Mouse (Mus musculus): ENCODE data around the gene Dennd2c.

Gene Dennd2c

DNA sequence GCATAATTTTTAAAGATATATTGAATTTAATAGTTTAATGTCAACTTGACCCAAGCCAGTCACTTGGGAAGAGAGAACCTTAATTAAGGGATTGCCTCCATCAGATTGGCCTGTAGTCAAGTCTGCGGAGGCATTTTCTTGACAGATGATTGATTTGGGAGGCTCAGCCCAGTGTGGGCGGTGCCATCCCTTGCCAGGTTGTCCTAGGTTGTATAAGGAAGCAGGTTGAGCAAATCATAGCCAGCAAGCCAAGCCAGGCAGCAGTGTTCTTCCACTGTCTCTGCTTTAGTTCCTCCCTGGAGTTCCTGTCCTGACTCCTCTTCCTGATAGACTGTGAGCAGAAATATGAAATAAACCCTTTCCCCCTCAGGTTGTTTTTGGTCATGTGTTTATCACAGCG lies 21.2 kb downstream of the Dennd2c start:
- no peak for DNase-seq

DNA sequence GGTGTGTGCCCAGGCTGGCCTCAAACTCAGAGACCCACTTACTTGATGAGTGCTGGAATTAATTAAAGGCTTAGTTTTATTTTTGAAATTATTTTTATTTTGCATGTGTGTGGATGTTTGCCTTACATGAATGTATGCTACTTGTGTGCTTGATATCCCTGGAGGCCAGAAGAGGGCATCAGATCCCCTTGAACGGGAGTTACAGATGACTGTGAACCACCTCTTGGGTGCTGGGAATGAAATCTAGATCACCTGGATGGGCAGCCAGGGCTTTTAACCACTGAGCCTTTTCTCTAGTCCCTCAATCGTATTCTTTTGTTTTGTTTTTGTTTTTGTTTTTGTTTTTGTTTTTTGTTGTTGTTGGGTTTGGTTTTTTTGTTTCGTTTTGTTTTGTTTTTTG lies 23.7 kb downstream of the Dennd2c start:
- DNase-seq, result no peak

DNA sequence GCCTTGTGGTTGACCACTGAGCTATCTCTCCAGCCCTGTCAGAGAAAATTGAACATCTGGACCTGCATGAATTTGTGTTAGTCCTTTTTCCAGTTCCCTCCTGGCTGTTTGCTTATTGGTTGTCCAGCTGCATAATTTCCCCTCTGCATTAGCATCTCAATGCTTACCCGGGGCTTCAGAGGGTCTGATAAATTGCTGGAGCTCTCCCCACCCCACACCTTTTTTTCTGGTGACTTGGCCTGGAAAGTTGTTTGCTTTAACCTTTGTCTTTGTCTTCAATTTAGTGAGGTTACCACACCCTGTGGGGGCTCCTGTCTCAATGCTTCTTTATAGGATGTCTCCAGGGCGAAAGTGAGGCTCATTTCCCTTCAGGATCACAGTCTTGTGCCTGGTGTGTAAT lies 24.8 kb downstream of the Dennd2c start:
- no peak for DNase-seq

DNA sequence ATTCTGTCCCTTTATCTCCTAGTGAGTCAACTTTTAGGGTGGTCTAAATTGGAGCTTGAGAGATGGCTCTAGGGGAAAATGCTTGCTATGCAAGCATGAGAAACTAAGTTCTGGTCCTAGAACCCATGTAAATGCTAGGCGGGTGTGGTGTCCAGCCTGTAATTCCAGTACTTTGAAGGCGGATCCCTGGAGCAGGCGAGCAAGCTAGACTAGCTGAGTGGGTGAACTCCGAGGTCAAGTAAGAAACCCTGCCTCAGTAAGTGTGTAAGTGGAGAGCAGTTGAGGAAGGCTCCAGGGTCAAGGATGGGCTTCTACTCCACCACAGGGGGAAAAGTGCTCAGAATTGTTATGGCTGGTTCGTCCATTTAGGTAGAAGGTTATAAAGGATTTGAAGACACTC lies 25.3 kb downstream of the Dennd2c start:
- DNase-seq, result no peak

DNA sequence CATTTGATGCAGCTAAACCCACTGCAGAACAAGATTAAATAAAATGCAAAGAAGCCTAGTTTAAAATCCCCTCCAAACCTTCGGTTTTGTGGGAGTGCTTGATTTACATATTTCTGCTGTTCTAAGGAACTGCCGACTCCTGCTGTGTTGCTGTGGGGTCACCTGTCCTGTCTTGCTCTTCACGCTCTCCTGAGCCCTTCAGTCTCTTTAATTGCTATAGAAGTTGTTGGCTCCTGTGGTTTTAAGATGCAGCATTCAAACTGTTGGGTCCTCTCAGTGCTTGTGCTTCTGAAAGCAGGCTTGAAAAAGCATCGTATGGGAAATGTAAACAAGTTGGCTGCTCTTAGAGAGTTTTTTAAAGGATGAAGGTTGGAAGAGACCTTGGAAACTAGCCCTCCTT lies 25.8 kb downstream of the Dennd2c start:
- no peak for DNase-seq

DNA sequence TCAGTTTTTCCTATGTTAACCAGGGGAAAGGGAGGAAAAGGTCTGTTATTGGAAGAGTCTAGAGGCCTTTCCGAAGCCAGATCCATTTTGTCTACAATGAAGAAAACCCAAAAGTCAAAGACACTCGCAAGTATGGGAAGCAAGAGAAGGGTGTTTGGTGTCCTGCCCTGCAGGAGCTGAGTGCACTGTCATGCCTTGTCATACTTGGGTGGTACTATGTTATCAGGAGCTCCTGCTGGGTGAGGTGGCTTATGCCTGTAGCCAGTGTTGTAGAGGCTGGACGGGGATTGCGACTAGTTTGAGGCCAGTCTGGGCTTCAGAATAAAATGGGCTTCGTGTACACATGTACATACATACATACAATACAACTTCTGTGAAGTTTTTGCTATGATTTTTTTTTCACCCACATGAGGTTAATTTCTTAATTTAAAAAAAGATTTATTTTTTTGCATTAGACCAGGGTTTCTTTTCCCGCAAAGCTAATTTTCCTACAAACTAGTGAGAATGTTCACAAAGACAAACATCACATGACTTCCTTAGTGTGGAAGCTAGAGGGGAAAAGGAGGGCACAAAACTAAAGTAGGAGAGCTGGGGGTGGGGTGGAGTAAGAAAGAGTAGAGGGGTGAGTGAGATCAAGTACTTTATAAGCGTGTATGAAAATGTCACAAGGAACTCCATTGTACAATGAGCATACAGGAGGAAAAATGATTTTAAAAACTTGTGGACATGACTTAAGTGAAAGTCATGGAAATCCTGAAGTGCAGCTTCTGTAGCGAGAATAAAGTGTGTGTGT lies 27.2 kb downstream of the Dennd2c start:
- DNase-seq, result peak; percentile 92

DNA sequence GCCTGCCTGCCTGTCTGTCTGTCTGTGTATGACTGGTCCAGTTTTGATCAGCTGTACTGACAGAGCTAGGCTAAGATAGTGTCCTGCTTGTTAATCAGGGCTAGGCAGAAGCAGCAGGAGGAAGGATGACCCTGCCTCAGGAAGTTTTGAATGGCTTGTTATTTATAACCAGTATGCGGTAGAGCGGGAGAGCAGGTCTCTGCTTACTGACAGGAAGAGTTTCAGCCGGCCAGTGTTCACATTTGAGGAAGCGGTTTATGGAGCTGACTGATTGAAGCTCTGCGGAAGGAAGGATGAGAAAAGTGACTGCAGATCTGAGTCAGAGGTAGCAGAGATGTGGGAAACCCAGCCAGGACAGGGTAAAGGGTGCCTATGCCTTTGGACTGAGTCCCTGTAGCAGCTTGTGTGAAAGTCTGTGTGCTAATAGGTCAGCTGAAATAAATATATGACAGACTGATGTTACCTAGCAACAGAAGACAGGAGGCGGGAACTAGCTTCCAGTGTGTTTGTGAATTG lies 27.9 kb downstream of the Dennd2c start:
- peak; percentile 76 for DNase-seq

DNA sequence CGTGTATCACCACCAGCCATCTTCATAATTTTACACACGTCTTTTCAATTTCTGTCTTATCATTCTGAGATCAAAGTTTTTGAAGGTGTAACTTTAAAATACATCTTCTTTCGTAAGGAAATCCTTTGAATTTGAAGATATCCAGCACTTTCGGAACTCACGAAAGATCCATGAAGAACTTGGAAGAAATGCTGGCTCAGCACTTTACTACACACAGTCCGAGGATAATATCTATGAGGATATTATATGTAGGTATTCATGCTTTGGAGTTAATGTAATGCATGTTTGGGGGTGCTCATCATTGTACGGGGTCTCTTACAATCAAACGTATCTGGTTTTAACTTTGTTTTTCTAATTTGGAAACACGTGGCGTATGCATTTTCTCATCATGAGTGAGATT lies 30.7 kb downstream of the Dennd2c start:
- DNase-seq, result no peak

DNA sequence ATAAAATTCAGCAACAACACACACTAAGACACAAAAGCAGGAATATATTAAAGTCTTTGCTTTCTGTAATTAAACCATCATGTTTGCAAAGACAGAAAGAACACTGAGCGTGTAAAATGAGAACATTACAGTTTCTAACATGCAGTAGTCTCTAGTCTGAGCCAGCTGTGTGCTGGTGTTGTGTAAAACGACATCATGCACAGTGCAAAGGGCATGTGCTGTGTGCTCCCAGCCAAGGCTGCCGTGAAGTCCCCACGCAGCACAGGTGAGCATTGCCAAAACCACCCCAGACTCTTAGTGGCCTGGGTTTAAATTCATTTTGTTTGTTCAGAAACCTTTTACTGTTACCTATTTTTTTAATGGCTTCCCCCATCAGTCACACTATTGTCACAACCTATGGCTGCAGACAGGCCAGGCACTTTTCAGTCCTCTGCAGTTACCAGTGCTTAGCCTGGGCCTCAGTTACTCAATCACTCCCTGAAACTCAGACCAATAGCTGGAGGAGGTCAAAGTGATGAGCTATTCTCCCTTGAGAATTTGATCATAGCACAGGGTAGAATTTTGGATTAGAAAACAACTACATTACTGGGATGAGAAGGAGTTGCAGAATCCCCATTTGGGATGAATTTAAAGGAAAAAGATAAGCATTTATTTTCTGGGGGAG lies 34.1 kb downstream of the Dennd2c start:
- no peak for DNase-seq

DNA sequence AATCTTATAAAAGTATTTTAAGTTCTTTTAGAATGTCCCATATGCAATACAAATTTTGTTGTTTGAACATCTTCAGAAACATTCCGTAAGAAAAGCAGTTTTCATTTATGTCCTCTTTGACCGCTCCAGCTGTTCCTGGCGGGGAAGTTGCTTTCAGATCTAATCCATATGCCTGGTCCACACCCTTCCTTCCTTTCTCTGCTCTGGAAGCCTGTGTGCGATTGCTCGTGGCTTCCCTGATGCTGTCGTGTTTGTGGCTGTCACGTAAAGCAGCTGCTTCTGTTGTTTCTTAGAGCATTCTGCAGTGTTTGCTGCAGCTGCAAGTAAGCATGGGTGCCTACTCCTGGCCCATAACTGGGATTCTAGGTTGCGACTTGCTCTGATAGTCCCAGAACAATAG lies 36.6 kb downstream of the Dennd2c start:
- peak; percentile 24 for DNase-seq

DNA sequence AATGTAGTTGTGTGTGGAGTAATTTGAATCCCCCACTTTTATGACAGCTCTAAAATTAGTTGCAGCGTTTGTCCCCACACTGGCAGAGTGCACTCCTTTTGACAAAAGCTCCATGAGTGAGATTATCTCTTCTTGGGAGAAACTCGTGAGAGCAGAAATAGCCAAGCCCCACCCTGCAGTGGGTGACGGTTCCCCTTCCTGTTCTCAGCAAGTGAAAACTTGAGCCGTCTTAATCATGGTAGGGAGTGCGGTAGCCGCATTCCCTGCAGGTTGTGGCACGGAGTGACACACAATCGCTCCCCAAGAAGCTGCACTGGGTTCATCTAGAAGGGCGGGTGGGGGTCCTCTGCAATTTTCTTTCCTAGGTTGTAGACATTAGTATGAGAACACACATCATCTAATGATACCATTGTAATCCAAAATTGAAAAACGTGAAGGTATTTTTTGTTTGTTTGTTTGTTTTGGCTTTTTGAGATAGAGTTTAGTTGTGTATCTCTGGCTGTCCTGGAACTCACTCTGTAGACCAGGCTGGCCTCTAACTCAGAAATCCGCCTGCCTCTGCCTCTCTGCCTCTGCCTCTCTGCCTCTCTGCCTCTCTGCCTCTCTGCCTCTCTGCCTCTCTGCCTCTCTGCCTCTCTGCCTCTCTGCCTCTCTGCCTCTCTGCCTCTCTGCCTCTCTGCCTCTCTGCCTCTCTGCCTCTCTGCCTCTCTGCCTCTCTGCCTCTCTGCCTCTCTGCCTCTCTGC lies 37.9 kb downstream of the Dennd2c start:
- DNase-seq, result peak; percentile 82

DNA sequence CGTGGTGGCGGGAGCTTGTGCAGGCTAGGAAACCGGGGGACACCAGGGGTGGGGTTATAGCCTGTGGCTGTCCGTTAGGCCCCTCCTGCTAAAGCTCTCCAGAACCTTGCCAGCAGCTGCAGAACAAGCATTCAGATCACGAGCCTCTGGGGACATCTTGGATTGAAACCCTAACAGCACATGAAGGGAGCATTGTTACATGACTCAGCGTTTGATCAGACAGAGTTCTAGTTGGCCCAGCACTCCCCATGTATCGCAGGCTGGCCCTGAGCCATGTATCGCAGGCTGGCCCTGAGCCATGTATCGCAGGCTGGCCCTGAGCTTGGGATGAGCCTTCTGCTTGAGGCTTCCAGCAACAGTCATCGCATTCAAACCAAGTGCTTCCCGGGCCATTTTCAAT lies 38.9 kb downstream of the Dennd2c start:
- no peak for DNase-seq

DNA sequence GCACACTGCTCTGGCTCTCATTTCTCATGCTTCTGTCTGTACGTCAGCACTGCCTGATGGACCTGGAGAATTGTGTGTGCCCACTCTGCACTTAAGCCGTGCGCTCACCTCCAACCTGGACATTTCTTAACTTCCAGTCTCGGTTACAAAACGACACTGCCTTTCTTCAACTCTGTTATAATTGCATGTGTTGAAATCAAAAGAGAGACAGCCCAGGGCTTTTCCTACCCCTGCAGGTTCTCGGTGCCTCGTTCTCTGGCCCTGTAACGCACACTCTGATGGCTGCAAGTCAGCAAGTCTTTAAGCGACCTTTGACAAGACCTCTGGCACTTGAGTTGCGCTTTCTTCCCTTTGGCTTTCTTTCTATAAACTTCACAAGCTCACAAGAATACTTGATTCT lies 40.0 kb downstream of the Dennd2c start:
- no peak for DNase-seq

DNA sequence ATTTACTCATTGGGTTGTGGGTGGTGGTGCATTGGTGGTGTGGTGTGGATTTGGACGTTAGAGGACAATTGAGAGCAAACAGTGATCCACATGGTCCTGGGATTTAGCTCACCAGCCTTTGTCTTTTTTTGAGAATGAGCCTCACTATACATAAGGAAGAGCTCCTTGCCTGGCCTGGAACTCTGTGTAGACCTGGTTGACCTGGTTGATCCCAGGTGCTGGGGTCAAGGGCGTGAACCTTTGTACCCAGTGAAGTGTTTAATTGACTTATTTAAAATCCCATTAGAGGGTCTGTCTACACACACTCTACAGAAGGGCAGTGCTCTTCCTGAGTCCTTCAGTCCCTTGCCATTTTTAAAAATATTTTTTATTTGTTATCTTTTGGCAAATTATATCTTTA lies 42.9 kb downstream of the Dennd2c start:
- DNase-seq, result no peak

DNA sequence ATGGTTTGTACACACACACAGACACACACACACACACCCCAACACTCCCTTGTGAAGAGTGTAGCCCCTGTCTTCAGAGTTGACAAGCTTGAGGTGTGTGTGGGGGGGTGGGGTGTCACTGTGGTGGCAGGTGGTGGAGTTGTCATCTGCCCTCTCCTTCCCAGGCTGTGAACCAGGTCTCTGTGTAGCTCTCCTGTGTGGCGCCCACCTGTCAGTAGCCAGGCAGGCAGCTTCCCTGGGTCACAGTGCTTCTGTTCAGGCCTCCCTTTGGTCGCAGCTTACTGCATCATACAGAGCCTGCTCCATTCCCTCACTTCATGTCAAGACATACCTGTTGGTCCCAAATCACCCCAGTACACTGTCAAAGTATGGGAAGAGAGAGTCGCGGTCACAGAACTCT lies 43.4 kb downstream of the Dennd2c start:
- DNase-seq, result no peak

DNA sequence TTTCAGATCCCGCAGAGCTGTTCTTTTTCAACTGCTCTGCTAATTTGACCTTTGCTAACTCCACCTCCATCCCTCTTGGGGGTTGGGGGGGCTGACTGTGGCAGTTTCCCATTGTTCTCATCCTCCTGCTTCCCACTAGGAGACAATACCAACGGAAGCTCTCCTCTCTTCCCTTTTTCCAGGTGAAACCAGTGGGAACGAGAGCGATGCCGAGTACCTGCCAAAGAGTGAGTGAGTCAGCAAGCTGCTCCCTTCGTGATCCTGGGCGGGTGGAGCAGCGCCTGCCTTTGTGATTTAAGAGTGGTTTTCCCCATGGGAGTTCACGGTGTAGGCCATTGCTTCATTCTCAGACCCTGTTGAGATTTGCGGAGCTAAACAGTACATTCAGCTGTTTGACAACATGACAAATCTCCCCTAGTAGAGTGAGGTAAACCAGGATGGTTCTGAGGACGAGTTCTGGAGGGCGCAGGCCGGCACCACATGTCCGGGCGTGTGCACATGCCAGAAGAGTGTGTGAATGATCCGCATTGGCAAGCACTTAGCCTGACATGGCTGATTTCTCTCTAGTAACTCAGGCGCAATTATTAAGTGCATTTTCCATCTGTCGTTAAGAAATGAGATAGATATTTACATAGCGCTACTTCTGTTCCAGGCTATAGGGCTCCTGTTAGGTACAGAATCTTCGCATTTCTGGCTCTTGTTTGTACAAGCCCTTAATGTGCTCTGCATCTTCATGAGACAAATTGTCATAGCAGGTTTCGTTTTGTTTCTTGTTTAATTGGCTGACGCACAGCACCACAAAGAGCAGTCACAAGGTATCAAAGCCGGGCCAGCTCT lies 44.1 kb downstream of the Dennd2c start:
- DNase-seq, result no peak

DNA sequence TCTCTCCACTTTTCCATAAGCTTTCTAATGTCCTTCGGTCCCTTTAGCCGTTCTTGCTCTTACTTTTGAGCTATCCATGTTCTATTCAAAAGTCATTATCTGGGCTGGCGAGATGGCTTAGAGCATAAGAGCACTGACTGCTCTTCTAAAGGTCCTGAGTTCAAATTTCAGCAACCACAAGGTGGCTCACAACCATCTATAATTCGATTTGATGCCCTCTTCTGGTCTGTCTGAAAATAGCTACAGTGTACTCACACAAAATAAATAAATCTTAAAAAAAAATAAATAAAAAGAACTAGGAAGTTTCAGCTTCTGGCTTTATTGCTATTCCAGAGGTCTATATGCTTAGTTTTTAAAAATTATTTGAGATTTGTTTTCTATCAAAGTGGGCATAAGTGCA lies 45.4 kb downstream of the Dennd2c start:
- DNase-seq, result no peak

DNA sequence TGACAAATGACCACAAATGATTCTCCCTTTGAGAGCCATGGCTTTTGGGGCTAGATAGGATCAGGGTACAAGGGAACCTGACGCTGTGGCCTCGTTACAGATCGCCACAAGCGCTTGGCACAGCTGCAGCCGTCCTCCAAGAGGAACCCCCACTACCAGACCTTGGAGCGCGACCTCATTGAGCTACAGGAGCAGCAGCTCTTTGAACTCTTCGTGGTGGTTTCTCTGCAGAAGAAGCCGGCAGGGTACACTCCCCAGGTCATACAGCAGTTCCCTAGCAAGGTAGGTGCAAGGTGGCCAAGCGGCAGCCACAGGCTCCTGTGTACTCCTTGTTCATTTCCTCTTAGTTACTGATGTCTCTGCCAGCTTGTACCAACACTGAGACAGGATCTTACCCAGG lies 46.5 kb downstream of the Dennd2c start:
- no peak for DNase-seq

DNA sequence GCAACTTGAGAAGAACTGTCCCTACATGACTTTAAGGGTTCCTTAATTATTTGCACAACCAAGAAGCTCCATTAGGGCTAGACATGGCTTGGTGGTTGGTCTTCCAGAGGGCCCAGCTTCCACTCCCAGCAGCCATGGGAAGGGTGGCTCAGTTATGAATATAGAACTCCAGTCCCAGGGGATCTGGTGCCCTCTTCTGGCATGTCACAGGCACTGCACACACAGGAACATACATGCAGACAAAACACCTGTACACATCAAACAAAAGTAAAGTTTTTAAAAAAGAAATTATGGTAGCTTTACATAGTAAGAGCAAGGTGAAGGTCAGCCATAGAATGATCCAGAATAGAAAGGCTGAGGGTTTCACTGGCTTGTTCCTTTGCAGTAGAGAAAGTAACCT lies 51.4 kb downstream of the Dennd2c start:
- DNase-seq, result peak; percentile 59

DNA sequence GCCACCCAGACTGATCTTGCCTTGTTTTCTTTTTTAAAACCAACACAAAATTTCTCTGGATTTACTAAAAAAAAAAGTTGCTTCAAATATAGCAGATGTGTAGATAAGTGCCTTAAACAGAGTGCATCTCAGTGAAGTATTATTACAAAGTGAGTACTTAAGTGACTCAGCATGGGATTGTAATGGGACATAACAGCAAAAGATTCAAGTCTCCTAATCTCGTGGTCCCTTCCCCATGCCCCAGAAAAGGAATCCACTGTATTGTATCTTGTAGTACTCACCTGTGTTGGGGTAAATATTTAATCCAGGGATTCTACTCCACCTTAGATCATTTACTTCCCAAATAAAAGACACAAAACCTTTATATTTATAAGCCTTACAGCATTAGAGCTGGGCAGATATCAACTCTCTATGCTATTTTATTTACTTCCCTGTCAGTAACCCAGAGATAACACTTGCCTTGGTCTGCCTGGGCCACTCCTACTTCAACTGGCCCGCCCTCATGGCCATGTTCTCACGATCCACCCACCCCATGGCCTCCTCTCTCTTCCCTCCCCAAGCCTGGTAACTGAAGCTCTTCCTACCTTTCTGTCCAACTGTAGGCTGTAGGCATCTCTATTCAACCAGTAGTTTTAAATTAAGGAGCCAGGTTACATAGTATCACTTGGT lies 57.0 kb downstream of the Dennd2c start:
- DNase-seq, result peak; percentile 77

DNA sequence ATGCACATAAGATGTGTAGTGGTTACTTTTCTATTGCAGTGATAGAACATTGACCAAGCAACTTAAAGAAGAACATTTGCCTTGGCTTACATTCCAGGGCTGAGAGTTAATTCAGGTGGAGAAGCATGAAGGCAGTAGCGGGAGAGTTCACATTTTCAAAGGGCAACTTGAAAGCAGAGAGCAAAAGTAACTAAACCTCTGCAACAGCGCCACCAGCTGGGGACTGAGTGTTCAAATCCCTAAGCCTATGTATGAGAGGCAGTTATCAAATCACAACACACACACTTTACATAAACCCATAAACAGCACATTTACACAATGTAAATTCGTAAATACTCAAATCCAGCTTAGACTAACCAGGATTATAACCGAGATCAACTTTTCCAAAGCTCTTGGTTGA lies 67.4 kb downstream of the Dennd2c start:
- peak; percentile 88 for DNase-seq

Data from liver (tissue).